Mouse (Mus musculus) olfactory bulb, adult 2 months (tissue): ENCODE measurements around the gene Bnipl.

Experiments used
- CTCF ChIP-seq: fragments of 200-500 bp; IDR thresholded peaks from 2 replicates; pipeline ENCODE4 v1.5.1; 2012; ENCODE audit warnings: low read depth, mild to moderate bottlenecking, low read length, moderate library complexity; ENCODE audit not compliant: insufficient read depth
- POLR2A ChIP-seq: fragments of 200-500 bp; IDR thresholded peaks from 2 replicates; pipeline ENCODE4 v1.6.1; 2012; ENCODE audit warnings: mild to moderate bottlenecking, low read depth, low read length, moderate library complexity; ENCODE audit not compliant: insufficient read depth

- no peak for TF ChIP-seq POLR2A
- no peak for TF ChIP-seq CTCF
Observed at GRCm38 (mm10) chr3:95284062-95284461, 33.1 kb upstream of the Bnipl start.
